Mouse (Mus musculus) erythroblast, embryonic 14.5 days (primary cell): ENCODE results near the gene Pde6g.

Source experiments
- GATA1 ChIP-seq: IDR thresholded peaks from 2 replicates; pipeline ENCODE4 v1.6.1; 2012; ENCODE audit warnings: low read length, inconsistent platforms, mixed read lengths
- TAL1 ChIP-seq: IDR thresholded peaks from 3 replicates; pipeline ENCODE4 v1.6.1; 2012; ENCODE audit warnings: low read length, inconsistent platforms, mixed read lengths

- no peak for TF ChIP-seq GATA1
- no peak for TF ChIP-seq TAL1
Measured at GRCm38 (mm10) chr11:120447179-120447578, 6.1 kb downstream of the Pde6g start.
